Mouse (Mus musculus) liver, postnatal 0 days (tissue): ENCODE results near the gene Klri2.
"Not testable (repeated sequence)": the region's sequence is repeated elsewhere in the genome, so short reads cannot be mapped to it uniquely, and the experiment has no call there.

Experiments
- CTCF ChIP-seq: sonication (generic); IDR thresholded peaks from 2 replicates; pipeline ENCODE4 v1.5.1; 2016; ENCODE audit warnings: antibody characterized with exemption, low read depth
- EP300 ChIP-seq: IDR thresholded peaks from 2 replicates; pipeline ENCODE4 v1.6.1; 2016; ENCODE audit warnings: antibody characterized with exemption, low read depth, mild to moderate bottlenecking

DNA sequence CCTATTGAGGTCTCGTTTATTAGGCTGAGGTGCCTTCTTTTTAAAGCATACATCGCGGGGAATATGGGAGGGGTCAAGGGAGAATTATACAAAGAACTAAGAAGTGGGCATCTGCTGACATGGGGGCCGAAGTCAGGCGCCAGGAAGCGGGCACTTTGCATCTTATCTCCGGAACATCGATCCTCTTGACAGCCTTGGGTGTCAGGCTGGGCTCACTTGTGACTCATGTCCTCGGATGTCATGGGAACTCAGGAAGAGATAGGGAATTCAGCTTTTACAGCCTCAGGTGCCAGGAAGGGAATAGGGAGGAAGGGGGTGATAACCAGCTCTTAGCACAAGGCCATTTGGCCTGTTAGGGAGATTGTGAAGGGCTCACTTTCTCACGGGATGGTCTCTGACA is 48.8 kb downstream of the Klri2 start:
- TF ChIP-seq CTCF, EP300: not testable (repeated sequence)
